In genomic region chr8:12127801-12128490, GRCm38 (mm10) we compare ENCODE assay signal across 13 mouse cellular contexts.
A peak's percentile ranks its signal among the peaks of the same experiment; 100 is the strongest.
DNase-seq lines count a peak whose midpoint lies in the region; ATAC-seq and TF ChIP-seq lines count a peak whose summit lies in the region.
"Had no signal": no experiment of that assay in that cellular context is flagged by ENCODE, and none has a peak within 500 bp of the region (broad histone marks: within the 10 kb centered on the region; RNA-seq: fewer than 3 reads in every experiment).

No protein-coding gene starts in this region.

- H3ac ChIP-seq in myocyte (ENCODE audit: control insufficient read depth, insufficient read length): no peak overlapping the region

- ATAC-seq in neural tube, embryonic 12.5 days (ENCODE audit: low FRiP score, low read depth): peak; percentile 34
- ATAC-seq in neural tube, embryonic 15.5 days (ENCODE audit: low FRiP score): no peak
- 0 out of 2 replicates have a peak, but pooled peaks have one; percentile 16 for ATAC-seq in hindbrain, embryonic 14.5 days (ENCODE audit: low FRiP score)

- H3K27me3 ChIP-seq in neural tube, embryonic 12.5 days (replicated peaks): peaks cover 32% of the 10 kb centered on the region
- H3K27me3 ChIP-seq in neural tube, embryonic 15.5 days (replicated peaks): peaks cover 34% of the 10 kb centered on the region
- peaks cover 63% of the 10 kb centered on the region for H3K27me3 ChIP-seq in forebrain, embryonic 10.5 days (ENCODE audit: poor library complexity, severe bottlenecking)
- peaks cover 15% of the 10 kb centered on the region for H3K27me3 ChIP-seq in hindbrain, embryonic 14.5 days (ENCODE audit: control insufficient read depth, insufficient read depth, low read length)
- H3K27me3 ChIP-seq in myocyte (ENCODE audit: control insufficient read depth, insufficient read depth, insufficient read length): no peaks in the 10 kb centered on the region

- no peak overlapping the region for H3K4me3 ChIP-seq in neural tube, embryonic 12.5 days
- H3K4me3 ChIP-seq in neural tube, embryonic 15.5 days (replicated peaks): no peak overlapping the region
- no peak overlapping the region for H3K4me3 ChIP-seq in forebrain, embryonic 10.5 days
- H3K4me3 ChIP-seq in hindbrain, embryonic 14.5 days (replicated peaks; ENCODE audit: low read length): no peak overlapping the region
- no peak overlapping the region for H3K4me3 ChIP-seq in myocyte
- H3K4me3 ChIP-seq: limb, embryonic 15.5 days had no signal

- no peak overlapping the region for H3K27ac ChIP-seq in neural tube, embryonic 12.5 days
- no peak overlapping the region; the same call in 1 of the 2 replicates for H3K27ac ChIP-seq in neural tube, embryonic 15.5 days (replicated peaks)
- peak overlapping the region; percentile 77 for H3K27ac ChIP-seq in forebrain, embryonic 10.5 days
- peak overlapping the region; percentile 40 for H3K27ac ChIP-seq in hindbrain, embryonic 14.5 days
- H3K27ac ChIP-seq: gastrocnemius, adult 2 months; kidney, postnatal 0 days; limb, embryonic 15.5 days had no signal

- no peaks in the 10 kb centered on the region for H3K36me3 ChIP-seq in neural tube, embryonic 12.5 days
- H3K36me3 ChIP-seq in neural tube, embryonic 15.5 days: no peaks in the 10 kb centered on the region
- H3K36me3 ChIP-seq in forebrain, embryonic 10.5 days (replicated peaks): no peaks in the 10 kb centered on the region
- H3K36me3 ChIP-seq in hindbrain, embryonic 14.5 days (replicated peaks; ENCODE audit: control insufficient read depth, insufficient read depth): no peaks in the 10 kb centered on the region
- H3K36me3 ChIP-seq in myocyte (ENCODE audit: control insufficient read depth, insufficient read depth): no peaks in the 10 kb centered on the region
- H3K36me3 ChIP-seq: limb, embryonic 15.5 days had no signal

- 30% methylated on average over 4 of the region's 4 CpGs for WGBS in neural tube, embryonic 12.5 days
- WGBS in neural tube, embryonic 15.5 days: 24% methylated on average over 4 of the region's 4 CpGs
- 32% methylated on average over 4 of the region's 4 CpGs for WGBS in forebrain, embryonic 10.5 days
- WGBS in hindbrain, embryonic 14.5 days: 15% methylated on average over 4 of the region's 4 CpGs

- H3K9ac ChIP-seq in neural tube, embryonic 12.5 days: 0 out of 2 replicates have a peak overlapping the region, but pooled peaks have one; percentile 3
- no peak overlapping the region for H3K9ac ChIP-seq in neural tube, embryonic 15.5 days (replicated peaks)
- H3K9ac ChIP-seq in hindbrain, embryonic 14.5 days: no peak overlapping the region
- H3K9ac ChIP-seq: limb, embryonic 15.5 days had no signal

- no peak for DNase-seq in forebrain, embryonic 10.5 days (ENCODE audit: extremely low spot score, low spot score)
- DNase-seq in hindbrain, embryonic 14.5 days (ENCODE audit: low spot score): no peak
- DNase-seq in cerebellum, postnatal 25 days: no peak
- no peak for DNase-seq in lung, postnatal 4 days
- DNase-seq in layer of hippocampus, adult 18-20 months (ENCODE audit: low spot score in 2 of 2): no peak
- DNase-seq: cerebellum, postnatal 36 days; gastrocnemius, adult 2 months; thymus, postnatal 25 days had no signal

- 0 out of 2 replicates have a peak, but pooled peaks cover 5% of the 10 kb centered on the region for H3K9me3 ChIP-seq in neural tube, embryonic 12.5 days
- H3K9me3 ChIP-seq in neural tube, embryonic 15.5 days (replicated peaks): no peaks in the 10 kb centered on the region
- H3K9me3 ChIP-seq in forebrain, embryonic 10.5 days: peaks cover 5% of the 10 kb centered on the region; the same call in 1 of the 2 replicates
- no peaks in the 10 kb centered on the region for H3K9me3 ChIP-seq in hindbrain, embryonic 14.5 days (ENCODE audit: control insufficient read depth, low read length)
- H3K9me3 ChIP-seq: limb, embryonic 15.5 days had no signal

- H3K4me2 ChIP-seq in neural tube, embryonic 12.5 days (replicated peaks): 0 out of 2 replicates have a peak overlapping the region, but pooled peaks have one; percentile 24
- H3K4me2 ChIP-seq in neural tube, embryonic 15.5 days: no peak overlapping the region
- no peak overlapping the region for H3K4me2 ChIP-seq in hindbrain, embryonic 14.5 days (replicated peaks)
- peak overlapping the region; percentile 1 for H3K4me2 ChIP-seq in myocyte (ENCODE audit: low read depth)

- TF ChIP-seq POLR2A in myocyte (IDR thresholded peaks at IDR 0.05; ENCODE audit: insufficient read length, low read depth): no peak

- H3K79me2 ChIP-seq in myocyte (ENCODE audit: control insufficient read depth, insufficient read depth): no peaks in the 10 kb centered on the region

- peaks cover 24% of the 10 kb centered on the region for H3K4me1 ChIP-seq in neural tube, embryonic 12.5 days
- H3K4me1 ChIP-seq in neural tube, embryonic 15.5 days: peaks cover 27% of the 10 kb centered on the region
- H3K4me1 ChIP-seq in forebrain, embryonic 10.5 days: peaks cover 35% of the 10 kb centered on the region
- H3K4me1 ChIP-seq in hindbrain, embryonic 14.5 days (replicated peaks; ENCODE audit: control insufficient read depth, insufficient read depth, low read length): peaks cover 27% of the 10 kb centered on the region

TF ChIP-seq in myocyte, 11 proteins besides CTCF, POLR2A, EP300 and RAD21:
- TF ChIP-seq MYOD1 (IDR thresholded peaks at IDR 0.05; ENCODE audit: control insufficient read depth in 1 of 3, insufficient read length in 2 of 3, low read depth in 2 of 3) (no peak), TCF3 (IDR thresholded peaks at IDR 0.05; ENCODE audit: insufficient read length, low read depth) (no peak), TCF12 (IDR thresholded peaks at IDR 0.05; ENCODE audit: insufficient read depth, poor library complexity, severe bottlenecking) (no peak), POLR2AphosphoS2 (IDR thresholded peaks at IDR 0.05; ENCODE audit: insufficient read length, low read depth) (no peak), CEBPB (IDR thresholded peaks at IDR 0.05; ENCODE audit: insufficient read depth, poor library complexity, severe bottlenecking) (no peak)

Comparison
In these comparisons a context has a peak if more than half of its experiments do, and no peak if none do; other contexts are left out.
1. H3K4me2 ChIP-seq: peak in neural tube, embryonic 12.5 days (single experiment) and myocyte (single experiment); none in neural tube, embryonic 15.5 days (single experiment) and hindbrain, embryonic 14.5 days (single experiment).
2. H3K27ac ChIP-seq: peak in forebrain, embryonic 10.5 days (single experiment) and hindbrain, embryonic 14.5 days (single experiment); none in neural tube, embryonic 12.5 days (single experiment) and neural tube, embryonic 15.5 days (single experiment).